Mouse (Mus musculus): ENCODE data around the gene Pitpnm1.

Pitpnm1 gene

GRCm38 (mm10) chr19:4070311-4070710 is 29.5 kb upstream of the Pitpnm1 start:
- no peak for DNase-seq

- DNase-seq: no peak
These were observed 29.0 kb upstream of the Pitpnm1 start for GRCm38 (mm10) chr19:4070756-4071155.

GRCm38 (mm10) chr19:4071406-4071805 is 28.4 kb upstream of the Pitpnm1 start:
- DNase-seq: no peak

- DNase-seq: no peak
These were observed 26.9 kb upstream of the Pitpnm1 start for GRCm38 (mm10) chr19:4072706-4073424.

GRCm38 (mm10) chr19:4075531-4075930 is 24.3 kb upstream of the Pitpnm1 start:
- DNase-seq: no peak

- DNase-seq: no peak
These were observed 20.2 kb upstream of the Pitpnm1 start for GRCm38 (mm10) chr19:4079594-4079993.

GRCm38 (mm10) chr19:4080511-4081009 is 19.2 kb upstream of the Pitpnm1 start:
- DNase-seq: no peak

GRCm38 (mm10) chr19:4081394-4081793 is 18.4 kb upstream of the Pitpnm1 start, which contains the start of gene Cabp2:
Cabp2 (plus strand) TSS chr19:4081578.
- DNase-seq: no peak

- DNase-seq: no peak
These were observed 17.4 kb upstream of the Pitpnm1 start for GRCm38 (mm10) chr19:4082219-4082965.

GRCm38 (mm10) chr19:4083316-4083715 is 16.5 kb upstream of the Pitpnm1 start:
- no peak for DNase-seq

GRCm38 (mm10) chr19:4083826-4084225 is 16.0 kb upstream of the Pitpnm1 start:
- DNase-seq: no peak

- DNase-seq: no peak
These were observed 14.8 kb upstream of the Pitpnm1 start for GRCm38 (mm10) chr19:4084984-4085383.

- DNase-seq: no peak
These were observed 13.6 kb upstream of the Pitpnm1 start for GRCm38 (mm10) chr19:4086156-4086555.

- DNase-seq: no peak
These were observed 12.7 kb upstream of the Pitpnm1 start for GRCm38 (mm10) chr19:4087090-4087489.

GRCm38 (mm10) chr19:4088146-4088545 is 11.7 kb upstream of the Pitpnm1 start:
- no peak for DNase-seq

GRCm38 (mm10) chr19:4089128-4089527 is 10.7 kb upstream of the Pitpnm1 start:
- no peak for DNase-seq

GRCm38 (mm10) chr19:4090446-4090845 is 9.4 kb upstream of the Pitpnm1 start:
- DNase-seq: no peak

- DNase-seq: no peak
These were observed 8.4 kb upstream of the Pitpnm1 start for GRCm38 (mm10) chr19:4091383-4091782.

- DNase-seq: no peak
These were observed 7.0 kb upstream of the Pitpnm1 start for GRCm38 (mm10) chr19:4092750-4093149.

- DNase-seq: no peak
These were observed 6.0 kb upstream of the Pitpnm1 start for GRCm38 (mm10) chr19:4093772-4094171.

- no peak for DNase-seq
These were observed 5.5 kb upstream of the Pitpnm1 start for GRCm38 (mm10) chr19:4094348-4094747.

GRCm38 (mm10) chr19:4094774-4095303 is 5.0 kb upstream of the Pitpnm1 start:
- DNase-seq: no peak

- no peak for DNase-seq
These were observed 4.0 kb upstream of the Pitpnm1 start for GRCm38 (mm10) chr19:4095802-4096201.

Measured in thymus, adult 18-20 months (tissue).